Mouse (Mus musculus) kidney, postnatal 0 days (tissue): ENCODE data around the gene Mrpl48. TPM values are rescaled to one million over a fixed set of nuclear protein-coding genes. Genes with fewer than 3 reads are reported as not detected.
"Not testable (repeated sequence)": the region's sequence is repeated elsewhere in the genome, so short reads cannot be mapped to it uniquely, and the experiment has no call there.

ENCODE experiments used
- ATAC-seq: fragments of 200-750 bp; cut with Nextera tagmentation; replicated peaks from 2 replicates; pipeline ENCODE4 v1.8.0; 2017; ENCODE audit warnings: low read depth, moderate number of reproducible peaks, moderate TSS enrichment, moderate library complexity; ENCODE audit not compliant: low FRiP score
- DNase-seq: peaks from one replicate; pipeline ENCODE4 v3.0.0-alpha.2; 2016; ENCODE audit warnings: low spot score
- H3K27ac ChIP-seq: fragments of 300-500 bp; sonication (generic); 2 replicates; pipeline ENCODE4 v1.5.1; 2014; ENCODE audit warnings: mild to moderate bottlenecking
- H3K27me3 ChIP-seq: fragments of 300-500 bp; sonication (generic); 2 replicates; pipeline ENCODE4 v1.6.1; 2014; ENCODE audit warnings: low read length, mixed read lengths; ENCODE audit not compliant: insufficient read depth
- H3K36me3 ChIP-seq: fragments of 300-500 bp; sonication (generic); 2 replicates; pipeline ENCODE4 v1.6.1; 2014; ENCODE audit warnings: low read length, mixed read lengths; ENCODE audit not compliant: insufficient read depth
- H3K4me1 ChIP-seq: fragments of 300-500 bp; sonication (generic); replicated peaks from 2 replicates; pipeline ENCODE4 v1.6.1; 2014; ENCODE audit warnings: antibody characterized with exemption, low read length, mixed read lengths; ENCODE audit not compliant: insufficient read depth
- H3K4me2 ChIP-seq: fragments of 300-500 bp; sonication (generic); 2 replicates; pipeline ENCODE4 v1.6.1; 2014; ENCODE audit warnings: mild to moderate bottlenecking, low read length, moderate library complexity, mixed read lengths
- H3K4me3 ChIP-seq: fragments of 300-500 bp; sonication (generic); replicated peaks from 2 replicates; pipeline ENCODE4 v1.5.1; 2014; ENCODE audit warnings: low read depth, low read length
- H3K9ac ChIP-seq: fragments of 300-500 bp; sonication (generic); 2 replicates; pipeline ENCODE4 v1.6.1; 2014; ENCODE audit warnings: low read depth, low read length
- H3K9me3 ChIP-seq: fragments of 300-500 bp; sonication (generic); replicated peaks from 2 replicates; pipeline ENCODE4 v1.6.1; 2016; ENCODE audit warnings: low read length, inconsistent platforms, mixed read lengths
- CTCF ChIP-seq: IDR thresholded peaks from 2 replicates; pipeline ENCODE4 v1.5.1; 2016; ENCODE audit warnings: antibody characterized with exemption, low read depth, mild to moderate bottlenecking, moderate library complexity
- WGBS: fragments of 180-500 bp; shearing (Covaris S2); extraction: QIAGEN DNeasy Blood & Tissue Kit; methylation state at CpG from one replicate; pipeline ENCODE4 v1.1.7; 2014; 5-methylcytosine and 5-hydroxymethylcytosine counted together
- polyA plus RNA-seq: library from polyadenylated mRNA; unstranded; fragments of >200 nt; fragmentation: Nextera tagmentation; extraction: Ambion mirVana; gene quantifications from 2 replicates; pipeline ENCODE4 v1.2.1, GENCODE M21; 2015

The Mrpl48 gene
- polyA plus RNA-seq, 1 experiment from 2014 or later: 107 TPM

- no peak for DNase-seq
- WGBS: 71% methylated on average over 4 of the region's 4 CpGs
- Histone ChIP-seq H3K36me3 (no peaks in the 10 kb centered on the region), H3K27ac (no peak overlapping the region), H3K27me3 (no peaks in the 10 kb centered on the region), H3K4me1 (no peaks in the 10 kb centered on the region), H3K4me3 (no peak overlapping the region), H3K9me3 (no peaks in the 10 kb centered on the region), H3K9ac (no peak overlapping the region), H3K4me2 (no peak overlapping the region)
- no peak for TF ChIP-seq CTCF
- no peak for ATAC-seq
Observed at GRCm38 (mm10) chr7:100572704-100573103, 35.4 kb downstream of the Mrpl48 start.

- H3K9ac ChIP-seq: no peak overlapping the region
- H3K4me3 ChIP-seq: no peak overlapping the region
- H3K36me3 ChIP-seq: no peaks in the 10 kb centered on the region
- TF ChIP-seq CTCF: no peak
- no peaks in the 10 kb centered on the region for H3K9me3 ChIP-seq
- ATAC-seq (no peak), DNase-seq (no peak)
- WGBS: 88% methylated on average over 4 of the region's 4 CpGs
- no peaks in the 10 kb centered on the region for H3K27me3 ChIP-seq
- no peak overlapping the region for H3K4me2 ChIP-seq
- no peaks in the 10 kb centered on the region for H3K4me1 ChIP-seq
- H3K27ac ChIP-seq: no peak overlapping the region
Observed at GRCm38 (mm10) chr7:100572061-100572460, 36.0 kb downstream of the Mrpl48 start.

GRCm38 (mm10) chr7:100570930-100571715, 37.0 kb downstream of the Mrpl48 start:
- Histone ChIP-seq H3K4me3 (no peak overlapping the region), H3K9ac (no peak overlapping the region), H3K27ac (no peak overlapping the region), H3K4me1 (no peaks in the 10 kb centered on the region), H3K27me3 (no peaks in the 10 kb centered on the region), H3K9me3 (no peaks in the 10 kb centered on the region), H3K4me2 (no peak overlapping the region), H3K36me3 (no peaks in the 10 kb centered on the region)
- no peak for DNase-seq
- WGBS: 82% methylated on average over 3 of the region's 3 CpGs
- no peak for ATAC-seq
- no peak for TF ChIP-seq CTCF

GRCm38 (mm10) chr7:100569907-100570306, 38.2 kb downstream of the Mrpl48 start:
- ATAC-seq (no peak), DNase-seq (no peak)
- H3K4me3 ChIP-seq: no peak overlapping the region
- H3K27ac ChIP-seq: no peak overlapping the region
- H3K27me3 ChIP-seq: no peaks in the 10 kb centered on the region
- H3K4me1 ChIP-seq: no peaks in the 10 kb centered on the region
- 0 out of 2 replicates have a peak, but pooled peaks cover 3% of the 10 kb centered on the region for H3K36me3 ChIP-seq
- H3K9me3 ChIP-seq: no peaks in the 10 kb centered on the region
- H3K9ac ChIP-seq: no peak overlapping the region
- no peak overlapping the region for H3K4me2 ChIP-seq
- no peak for TF ChIP-seq CTCF

- DNase-seq, H3K4me3 ChIP-seq, H3K4me2 ChIP-seq, H3K27ac ChIP-seq, ATAC-seq, H3K4me1 ChIP-seq, H3K27me3 ChIP-seq, H3K9me3 ChIP-seq, H3K36me3 ChIP-seq, H3K9ac ChIP-seq: not testable (repeated sequence)
- TF ChIP-seq CTCF: peak; percentile 37; the same call in 1 of the 2 replicates
- WGBS: 80% methylated on average over 5 of the region's 5 CpGs
Observed at GRCm38 (mm10) chr7:100567238-100567637, 40.9 kb downstream of the Mrpl48 start.

GRCm38 (mm10) chr7:100561861-100562587, 46.1 kb downstream of the Mrpl48 start:
- H3K27me3 ChIP-seq: no peaks in the 10 kb centered on the region
- H3K36me3 ChIP-seq: peaks cover 16% of the 10 kb centered on the region; the same call in 1 of the 2 replicates
- 85% methylated on average over 11 of the region's 11 CpGs for WGBS
- ATAC-seq (no peak), DNase-seq (no peak)
- no peak overlapping the region for H3K4me2 ChIP-seq
- H3K27ac ChIP-seq: no peak overlapping the region
- TF ChIP-seq CTCF: no peak
- no peak overlapping the region for H3K4me3 ChIP-seq
- no peaks in the 10 kb centered on the region for H3K9me3 ChIP-seq
- no peak overlapping the region for H3K9ac ChIP-seq
- H3K4me1 ChIP-seq: no peaks in the 10 kb centered on the region
